Mouse (Mus musculus): ENCODE measurements at regions not wholly inside any gene's neighbourhood (a gene's known extent, or its start where the extent isn't known, plus 50 kb on each side); places are given as distances from the start of the nearest gene placed in this dataset.

GRCm38 (mm10) chr14:76359837-76360410 is 54.8 kb upstream of the Tsc22d1 start:
- TF ChIP-seq CHD2 (IDR thresholded peaks at IDR 0.05; ENCODE audit: low read length) (no peak), CTCF (IDR thresholded peaks at IDR 0.05 in 2 of 3, conservative IDR thresholded peaks at IDR 0.05 in 1 of 3; ENCODE audit: control insufficient read depth in 1 of 3, insufficient read depth in 1 of 3, low read depth in 2 of 3, low read length in 3 of 3, poor library complexity in 1 of 3, severe bottlenecking in 1 of 3) (no peak)
